Mouse (Mus musculus) layer of hippocampus, postnatal 10 days (tissue): ENCODE results near the gene Sim2. TPM values are rescaled to one million over a fixed set of nuclear protein-coding genes. Genes with fewer than 3 reads are reported as not detected.

Source experiments
- DNase-seq, 2 experiments: peaks; one replicate each; pipeline ENCODE4 v3.0.0; 2021; ENCODE audit warnings: low spot score in 2 of 2
- microRNA-seq, 2 experiments: library from miRNA; unstranded; fragments of <30 nt; microRNA quantifications; one replicate each; pipeline ENCODE4 v1.2.0; 2021
- total RNA-seq, 2 experiments: library from RNA; stranded (reverse); gene quantifications; 2 replicates each; pipeline ENCODE4 v1.2.3; 2021

The Sim2 gene
- total RNA-seq, 2 experiments from 2014 or later: 0.09 to 0.65 TPM

- DNase-seq: no peak
These were observed 73.1 kb downstream of the Sim2 start for GRCm38 (mm10) chr16:94157819-94158218.

GRCm38 (mm10) chr16:94162000-94162399, 77.3 kb downstream of the Sim2 start:
- no peak for DNase-seq

- DNase-seq: no peak
These were observed 78.3 kb downstream of the Sim2 start for GRCm38 (mm10) chr16:94163051-94163450.

DNA sequence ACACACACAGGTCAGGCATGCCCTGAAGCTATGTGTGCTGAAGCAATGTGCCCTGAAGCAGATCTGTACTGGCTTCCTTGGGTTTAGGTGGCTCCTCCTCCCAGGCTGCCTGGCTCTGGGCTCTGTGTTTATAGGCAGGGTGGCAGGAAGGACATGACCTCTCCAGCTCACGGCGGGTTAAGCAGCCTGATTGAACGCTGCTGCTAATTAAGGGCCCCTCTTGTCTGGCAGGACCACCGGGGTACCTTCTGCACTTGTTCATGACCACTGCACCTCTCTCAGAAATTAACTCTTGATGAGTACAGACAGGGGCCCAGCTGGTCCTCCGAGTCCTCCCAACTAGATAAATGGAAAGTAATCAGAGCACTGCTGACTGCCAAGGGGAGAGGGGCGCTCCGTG, 79.5 kb downstream of the Sim2 start:
- DNase-seq: no peak

GRCm38 (mm10) chr16:94164978-94165377, 80.2 kb downstream of the Sim2 start:
- no peak for DNase-seq

GRCm38 (mm10) chr16:94168655-94169545, 84.2 kb downstream of the Sim2 start:
- DNase-seq: no peak

DNA sequence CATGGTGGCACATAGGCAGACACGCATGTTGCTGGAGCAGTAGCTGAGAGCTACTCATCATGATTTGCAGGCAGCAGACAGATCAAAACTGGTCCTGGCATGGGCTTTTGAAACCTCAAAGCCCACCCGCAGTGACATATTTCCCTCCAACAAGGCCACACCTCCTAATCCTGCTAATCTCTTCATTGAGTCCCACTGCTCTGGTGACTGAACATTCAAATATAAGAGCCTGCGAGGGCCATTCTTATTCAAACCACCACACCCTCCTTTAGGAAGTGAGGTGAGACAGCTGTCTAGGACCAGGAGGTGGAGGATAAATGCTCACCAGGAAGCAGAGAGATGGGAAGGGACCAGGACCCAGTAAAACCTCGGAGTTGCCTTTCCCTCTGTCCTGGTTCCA, 85.5 kb downstream of the Sim2 start:
- DNase-seq: no peak

DNA sequence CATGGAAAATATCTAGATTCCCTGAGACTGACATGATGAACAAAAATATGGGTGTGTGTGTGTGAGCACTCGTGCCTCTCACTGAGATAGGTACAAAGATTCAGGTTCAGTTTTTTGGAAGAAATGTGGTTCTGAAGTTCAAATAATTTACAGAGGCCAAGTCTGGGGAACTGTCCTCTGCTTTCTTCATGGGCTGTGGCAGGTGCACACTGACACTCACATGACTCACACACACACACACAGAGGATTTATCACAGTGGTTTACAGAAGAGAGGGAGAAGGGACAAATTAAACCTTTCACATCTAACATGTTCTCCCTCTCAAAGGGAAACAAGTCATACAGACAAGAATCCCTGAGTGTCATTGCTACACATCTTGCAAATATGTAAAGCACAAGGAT, 88.6 kb downstream of the Sim2 start:
- DNase-seq: no peak

DNA sequence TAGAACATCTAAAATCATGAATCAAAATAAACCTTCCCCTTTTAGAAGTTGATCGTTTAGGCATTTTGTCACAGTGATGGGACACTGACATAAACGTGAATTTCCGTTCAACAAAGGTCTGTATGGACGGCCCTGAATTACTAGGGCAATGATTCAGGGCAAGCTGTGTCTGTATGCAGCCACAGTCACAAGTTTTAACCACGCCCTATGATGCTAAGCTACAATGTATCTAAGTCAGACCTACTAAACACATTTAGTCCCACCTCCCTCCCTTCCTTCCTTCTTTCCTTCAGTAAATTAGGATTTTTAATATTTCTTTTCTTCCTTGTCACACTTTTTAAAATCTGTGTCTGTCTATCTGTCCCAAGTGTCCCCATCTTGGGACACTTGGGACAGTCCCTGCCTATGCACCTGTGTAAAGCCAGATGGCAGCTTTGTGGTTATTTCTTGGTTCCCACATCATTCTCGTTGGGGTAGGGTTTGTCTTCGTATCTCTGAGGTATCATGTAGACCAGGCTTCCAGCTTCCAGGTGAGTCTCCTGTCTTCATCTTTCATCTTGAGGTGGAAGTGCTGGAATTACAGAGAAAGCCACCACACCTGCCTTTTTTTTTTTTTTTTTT, 90.7 kb downstream of the Sim2 start:
- no peak for DNase-seq

Small RNAs within 50 kb of the gene (microRNA-seq; reads per million reads assigned to microRNA genes)
- 0 reads per million in 2 experiments for gene Gm23062

Other genes with a start within 250 kb of the Sim2 start
- 1 to 10 TPM; 3.6 to 4.2 TPM for gene Chaf1b, start 201.0 kb upstream of the Sim2 start, total RNA-seq
- under 1 TPM; 0.49 to 0.89 TPM for gene Cldn14, start 76.1 kb upstream of the Sim2 start, total RNA-seq
- gene Hlcs, start 228.6 kb downstream of the Sim2 start, total RNA-seq: 10 to 100 TPM; 12.1 to 14.1 TPM
- gene Ripply3, start 243.5 kb downstream of the Sim2 start, total RNA-seq: under 1 TPM; 0.32 to 0.42 TPM